Mouse (Mus musculus): ENCODE measurements around the gene Pla1a. TPM values are rescaled to one million over a fixed set of nuclear protein-coding genes. Genes with fewer than 3 reads are reported as not detected.

Gene Pla1a
- polyA plus RNA-seq, 1 experiment = 13.9 TPM

- Histone ChIP-seq H3ac (ENCODE audit: control insufficient read depth, insufficient read length) (no peak overlapping the region), H3K4me3 (no peak overlapping the region), H3K4me2 (ENCODE audit: low read depth) (peak overlapping the region; percentile 56), H3K27me3 (ENCODE audit: control insufficient read depth, insufficient read depth, insufficient read length) (no peaks in the 10 kb centered on the region), H3K79me2 (ENCODE audit: control insufficient read depth, insufficient read depth) (no peaks in the 10 kb centered on the region), H3K36me3 (ENCODE audit: control insufficient read depth, insufficient read depth) (no peaks in the 10 kb centered on the region)
- TF ChIP-seq E2F4 (IDR thresholded peaks at IDR 0.05; ENCODE audit: insufficient read depth) (no peak), USF1 (IDR thresholded peaks at IDR 0.05; ENCODE audit: low read depth) (no peak), REST (IDR thresholded peaks at IDR 0.05; ENCODE audit: insufficient read depth, insufficient read length) (no peak), TCF3 (IDR thresholded peaks at IDR 0.05; ENCODE audit: insufficient read length, low read depth) (peak; percentile 49), POLR2A (IDR thresholded peaks at IDR 0.05; ENCODE audit: insufficient read length, low read depth) (no peak), MYOD1 (IDR thresholded peaks at IDR 0.05; ENCODE audit: control insufficient read depth in 1 of 3, insufficient read length in 2 of 3, low read depth in 2 of 3) (peak; percentile 28 to 91 (median 75)), CEBPB (IDR thresholded peaks at IDR 0.05; ENCODE audit: insufficient read depth, poor library complexity, severe bottlenecking) (no peak), MAX (IDR thresholded peaks at IDR 0.05; ENCODE audit: low read depth) (no peak), POLR2AphosphoS2 (IDR thresholded peaks at IDR 0.05; ENCODE audit: insufficient read length, low read depth) (no peak), SRF (IDR thresholded peaks at IDR 0.05; ENCODE audit: control insufficient read depth, insufficient read length, low read depth) (peak; percentile 46), TCF12 (IDR thresholded peaks at IDR 0.05; ENCODE audit: insufficient read depth, poor library complexity, severe bottlenecking) (peak; percentile 83), MYOG (IDR thresholded peaks at IDR 0.05; ENCODE audit: control insufficient read depth in 1 of 3, insufficient read depth in 1 of 3, insufficient read length in 2 of 3, low read depth in 2 of 3) (peak; percentile 66 to 92 (median 87))
Measured at GRCm38 (mm10) chr16:38389284-38389893, 43.6 kb downstream of the Pla1a start.

- no peak overlapping the region for H3K4me3 ChIP-seq
- H3K27me3 ChIP-seq (ENCODE audit: control insufficient read depth, insufficient read depth, insufficient read length) = no peaks in the 10 kb centered on the region
- peak overlapping the region; percentile 56 for H3K4me2 ChIP-seq (ENCODE audit: low read depth)
- TF ChIP-seq USF1 (IDR thresholded peaks at IDR 0.05; ENCODE audit: low read depth) (no peak), MYOD1 (IDR thresholded peaks at IDR 0.05; ENCODE audit: control insufficient read depth in 1 of 3, insufficient read length in 2 of 3, low read depth in 2 of 3) (no peak), CEBPB (IDR thresholded peaks at IDR 0.05; ENCODE audit: insufficient read depth, poor library complexity, severe bottlenecking) (no peak), POLR2A (IDR thresholded peaks at IDR 0.05; ENCODE audit: insufficient read length, low read depth) (no peak), SRF (IDR thresholded peaks at IDR 0.05; ENCODE audit: control insufficient read depth, insufficient read length, low read depth) (no peak), MAX (IDR thresholded peaks at IDR 0.05; ENCODE audit: low read depth) (no peak), E2F4 (IDR thresholded peaks at IDR 0.05; ENCODE audit: insufficient read depth) (no peak), TCF3 (IDR thresholded peaks at IDR 0.05; ENCODE audit: insufficient read length, low read depth) (no peak), MYOG (IDR thresholded peaks at IDR 0.05; ENCODE audit: control insufficient read depth in 1 of 3, insufficient read depth in 1 of 3, insufficient read length in 2 of 3, low read depth in 2 of 3) (no peak), POLR2AphosphoS2 (IDR thresholded peaks at IDR 0.05; ENCODE audit: insufficient read length, low read depth) (no peak), TCF12 (IDR thresholded peaks at IDR 0.05; ENCODE audit: insufficient read depth, poor library complexity, severe bottlenecking) (no peak), REST (IDR thresholded peaks at IDR 0.05; ENCODE audit: insufficient read depth, insufficient read length) (no peak)
- H3K36me3 ChIP-seq (ENCODE audit: control insufficient read depth, insufficient read depth) = no peaks in the 10 kb centered on the region
- H3ac ChIP-seq (ENCODE audit: control insufficient read depth, insufficient read length) = no peak overlapping the region
- H3K79me2 ChIP-seq (ENCODE audit: control insufficient read depth, insufficient read depth) = no peaks in the 10 kb centered on the region
Measured at GRCm38 (mm10) chr16:38388757-38389156, 44.2 kb downstream of the Pla1a start.

GRCm38 (mm10) chr16:38387389-38387788 is 45.6 kb downstream of the Pla1a start:
- no peak overlapping the region for H3ac ChIP-seq (ENCODE audit: control insufficient read depth, insufficient read length)
- H3K4me3 ChIP-seq = no peak overlapping the region
- TF ChIP-seq USF1 (IDR thresholded peaks at IDR 0.05; ENCODE audit: low read depth) (no peak), TCF3 (IDR thresholded peaks at IDR 0.05; ENCODE audit: insufficient read length, low read depth) (no peak), CEBPB (IDR thresholded peaks at IDR 0.05; ENCODE audit: insufficient read depth, poor library complexity, severe bottlenecking) (no peak), TCF12 (IDR thresholded peaks at IDR 0.05; ENCODE audit: insufficient read depth, poor library complexity, severe bottlenecking) (no peak), MYOG (IDR thresholded peaks at IDR 0.05; ENCODE audit: control insufficient read depth in 1 of 3, insufficient read depth in 1 of 3, insufficient read length in 2 of 3, low read depth in 2 of 3) (no peak), POLR2A (IDR thresholded peaks at IDR 0.05; ENCODE audit: insufficient read length, low read depth) (no peak), E2F4 (IDR thresholded peaks at IDR 0.05; ENCODE audit: insufficient read depth) (no peak), SRF (IDR thresholded peaks at IDR 0.05; ENCODE audit: control insufficient read depth, insufficient read length, low read depth) (no peak), REST (IDR thresholded peaks at IDR 0.05; ENCODE audit: insufficient read depth, insufficient read length) (no peak), MYOD1 (IDR thresholded peaks at IDR 0.05; ENCODE audit: control insufficient read depth in 1 of 3, insufficient read length in 2 of 3, low read depth in 2 of 3) (no peak), MAX (IDR thresholded peaks at IDR 0.05; ENCODE audit: low read depth) (no peak), POLR2AphosphoS2 (IDR thresholded peaks at IDR 0.05; ENCODE audit: insufficient read length, low read depth) (no peak)
- H3K79me2 ChIP-seq (ENCODE audit: control insufficient read depth, insufficient read depth) = no peaks in the 10 kb centered on the region
- H3K36me3 ChIP-seq (ENCODE audit: control insufficient read depth, insufficient read depth) = no peaks in the 10 kb centered on the region
- no peaks in the 10 kb centered on the region for H3K27me3 ChIP-seq (ENCODE audit: control insufficient read depth, insufficient read depth, insufficient read length)
- H3K4me2 ChIP-seq (ENCODE audit: low read depth) = no peak overlapping the region

DNA sequence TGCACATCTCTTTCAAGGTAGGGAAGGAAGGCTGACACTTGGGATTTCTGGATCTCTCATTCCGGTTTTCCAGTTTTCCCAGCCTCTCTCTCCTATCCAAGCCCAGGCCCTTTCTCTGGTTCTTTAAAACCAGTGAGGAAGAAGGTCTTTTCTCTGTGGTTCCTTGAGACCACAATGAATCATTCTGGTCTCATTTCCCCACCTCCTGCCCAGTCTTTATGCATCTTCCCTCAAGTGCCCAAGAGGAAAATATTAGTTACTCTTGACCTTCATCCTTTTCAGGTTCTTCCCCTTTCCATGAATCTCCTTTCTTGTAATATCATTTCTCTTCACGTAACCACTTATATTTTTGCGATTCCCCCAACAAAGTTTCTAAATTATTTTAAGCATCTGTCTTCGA is 47.2 kb downstream of the Pla1a start:
- no peaks in the 10 kb centered on the region for H3K27me3 ChIP-seq (ENCODE audit: control insufficient read depth, insufficient read depth, insufficient read length)
- H3ac ChIP-seq (ENCODE audit: control insufficient read depth, insufficient read length) = no peak overlapping the region
- no peaks in the 10 kb centered on the region for H3K36me3 ChIP-seq (ENCODE audit: control insufficient read depth, insufficient read depth)
- TF ChIP-seq MYOG (IDR thresholded peaks at IDR 0.05; ENCODE audit: control insufficient read depth in 1 of 3, insufficient read depth in 1 of 3, insufficient read length in 2 of 3, low read depth in 2 of 3) = no peak
- no peak for TF ChIP-seq SRF (IDR thresholded peaks at IDR 0.05; ENCODE audit: control insufficient read depth, insufficient read length, low read depth)
- no peak for TF ChIP-seq POLR2AphosphoS2 (IDR thresholded peaks at IDR 0.05; ENCODE audit: insufficient read length, low read depth)
- TF ChIP-seq TCF12 (IDR thresholded peaks at IDR 0.05; ENCODE audit: insufficient read depth, poor library complexity, severe bottlenecking) = no peak
- TF ChIP-seq USF1 (IDR thresholded peaks at IDR 0.05; ENCODE audit: low read depth) = no peak
- TF ChIP-seq E2F4 (IDR thresholded peaks at IDR 0.05; ENCODE audit: insufficient read depth) = no peak
- TF ChIP-seq CEBPB (IDR thresholded peaks at IDR 0.05; ENCODE audit: insufficient read depth, poor library complexity, severe bottlenecking) = no peak
- TF ChIP-seq MAX (IDR thresholded peaks at IDR 0.05; ENCODE audit: low read depth) = no peak
- TF ChIP-seq POLR2A (IDR thresholded peaks at IDR 0.05; ENCODE audit: insufficient read length, low read depth) = no peak
- H3K4me2 ChIP-seq (ENCODE audit: low read depth) = peak overlapping the region; percentile 8
- no peak overlapping the region for H3K4me3 ChIP-seq
- no peaks in the 10 kb centered on the region for H3K79me2 ChIP-seq (ENCODE audit: control insufficient read depth, insufficient read depth)

Data from myocyte (in vitro differentiated cells).